Mouse (Mus musculus) forelimb bud, embryonic 11.5 days (tissue): ENCODE data around the gene Fbl.
"Not testable (repeated sequence)": the region's sequence is repeated elsewhere in the genome, so short reads cannot be mapped to it uniquely, and the experiment has no call there.

Experiments used
- DNase-seq: peaks from one replicate; pipeline ENCODE4 v3.0.0-alpha.2; 2012; ENCODE audit warnings: low read depth, low spot score

Fbl gene

GRCm38 (mm10) chr7:28191903-28192302, 22.4 kb downstream of the Fbl start:
- no peak for DNase-seq

GRCm38 (mm10) chr7:28195414-28196098, 26.0 kb downstream of the Fbl start:
- no peak for DNase-seq

GRCm38 (mm10) chr7:28196528-28196927, 27.0 kb downstream of the Fbl start:
- DNase-seq: no peak

- DNase-seq: no peak
These were observed 29.5 kb downstream of the Fbl start for GRCm38 (mm10) chr7:28199054-28199453.

- peak; percentile 23 for DNase-seq
These were observed 33.9 kb downstream of the Fbl start for GRCm38 (mm10) chr7:28203207-28204108.

GRCm38 (mm10) chr7:28206044-28206600, 36.6 kb downstream of the Fbl start:
- no peak for DNase-seq

- no peak for DNase-seq
These were observed 39.0 kb downstream of the Fbl start for GRCm38 (mm10) chr7:28208396-28208987.

- peak; percentile 66 for DNase-seq
These were observed 39.5 kb downstream of the Fbl start for GRCm38 (mm10) chr7:28208988-28209508.

- DNase-seq: no peak
These were observed 41.2 kb downstream of the Fbl start for GRCm38 (mm10) chr7:28210731-28211130.

GRCm38 (mm10) chr7:28214142-28214541, 44.6 kb downstream of the Fbl start:
- peak; percentile 40 for DNase-seq

- DNase-seq: not testable (repeated sequence)
These were observed 46.4 kb downstream of the Fbl start for GRCm38 (mm10) chr7:28215950-28216349.

GRCm38 (mm10) chr7:28217811-28218210, 48.3 kb downstream of the Fbl start:
- not testable (repeated sequence) for DNase-seq

GRCm38 (mm10) chr7:28218951-28219740, 49.6 kb downstream of the Fbl start:
- DNase-seq: not testable (repeated sequence)

- not testable (repeated sequence) for DNase-seq
These were observed 57.3 kb downstream of the Fbl start for GRCm38 (mm10) chr7:28226836-28227235.

- not testable (repeated sequence) for DNase-seq
These were observed 57.9 kb downstream of the Fbl start for GRCm38 (mm10) chr7:28227421-28227820.
